Mouse (Mus musculus) ES-E14 (cell line): ENCODE data around the gene Hist1h3d. TPM values are rescaled to one million over a fixed set of nuclear protein-coding genes. Genes with fewer than 3 reads are reported as not detected.
"Not testable (repeated sequence)": the region's sequence is repeated elsewhere in the genome, so short reads cannot be mapped to it uniquely, and the experiment has no call there.

Experiments used
- DNase-seq: peaks from one replicate; pipeline ENCODE4 v3.0.0-alpha.2; 2013; ENCODE audit warnings: low read depth, low spot score
- H3K27ac ChIP-seq: 2 replicates; pipeline ENCODE4 v1.5.1; 2012; ENCODE audit warnings: low read depth, mild to moderate bottlenecking, low read length, moderate library complexity, mixed read lengths; ENCODE audit not compliant: poor library complexity, insufficient read depth, severe bottlenecking
- H3K36me3 ChIP-seq: 2 replicates; pipeline ENCODE4 v1.6.1; 2012; ENCODE audit warnings: mild to moderate bottlenecking, low read length, moderate library complexity, mixed read lengths; ENCODE audit not compliant: control insufficient read depth, poor library complexity, insufficient read depth, severe bottlenecking
- H3K4me1 ChIP-seq, 2 experiments: fragments of 150-350 bp in 1 of 2; sonication (generic) in 1 of 2; 2 replicates each; pipeline ENCODE4 v1.6.1; 2012; ENCODE audit warnings: low read length in 2 of 2, mild to moderate bottlenecking in 1 of 2, mixed read lengths in 1 of 2; ENCODE audit not compliant: control insufficient read depth in 2 of 2, insufficient read depth in 2 of 2, poor library complexity in 1 of 2
- H3K4me3 ChIP-seq, 2 experiments: fragments of 150-350 bp in 1 of 2; sonication (generic) in 1 of 2; 2 replicates each; pipeline ENCODE4 v1.5.1; 2012; ENCODE audit warnings: low read length in 2 of 2, low read depth in 1 of 2, mild to moderate bottlenecking in 1 of 2, mixed read lengths in 1 of 2; ENCODE audit not compliant: insufficient read depth in 1 of 2, poor library complexity in 1 of 2, severe bottlenecking in 1 of 2
- H3K9ac ChIP-seq: 2 replicates; pipeline ENCODE4 v1.6.1; 2012; ENCODE audit warnings: low read depth, mild to moderate bottlenecking, low read length, mixed read lengths; ENCODE audit not compliant: poor library complexity, insufficient read depth, severe bottlenecking
- H3K9me3 ChIP-seq: fragments of 150-350 bp; sonication (generic); 2 replicates; pipeline ENCODE4 v1.6.1; 2012; ENCODE audit warnings: low read depth, mild to moderate bottlenecking, low read length; ENCODE audit not compliant: control insufficient read depth, insufficient read depth
- CHD2 ChIP-seq: IDR thresholded peaks from 2 replicates; pipeline ENCODE4 v1.6.1; 2014; ENCODE audit warnings: mild to moderate bottlenecking, low read depth, low read length, inconsistent platforms
- HCFC1 ChIP-seq: IDR thresholded peaks from 2 replicates; pipeline ENCODE4 v1.6.1; 2012; ENCODE audit warnings: low read length, inconsistent platforms, borderline replicate concordance; ENCODE audit not compliant: insufficient read depth
- MAFK ChIP-seq: IDR thresholded peaks from 2 replicates; pipeline ENCODE4 v1.6.1; 2014; ENCODE audit warnings: mild to moderate bottlenecking, low read depth, low read length, inconsistent platforms; ENCODE audit not compliant: insufficient read depth
- ZC3H11A ChIP-seq: IDR thresholded peaks from 2 replicates; pipeline ENCODE4 v1.6.1; 2012; ENCODE audit warnings: low read depth, mild to moderate bottlenecking, inconsistent platforms, low read length, borderline replicate concordance
- ZNF384 ChIP-seq: IDR thresholded peaks from 2 replicates; pipeline ENCODE4 v1.6.1; 2012; ENCODE audit warnings: low read depth, low read length, inconsistent platforms
- in situ Hi-C, 2 experiments: fragments of 600-800 bp; cut with MboI; formaldehyde crosslinking; loops; one replicate each; pipeline ENCODE4 v1.15.1; 2025; ENCODE audit warnings: low sequenced_read_pairs in 2 of 2, inconsistent platforms in 1 of 2; ENCODE audit not compliant: unreplicated experiment in 2 of 2
- total RNA-seq: library from RNA; depleted of rRNA; stranded (reverse); fragments of 300-350 nt; gene quantifications from 2 replicates; pipeline ENCODE4 v1.2.3, GENCODE M21; 2012

Gene Hist1h3d
- total RNA-seq, 1 experiment: 103 TPM

- TF ChIP-seq CHD2 (peak; percentile 86), HCFC1 (0 out of 2 replicates have a peak, but pooled peaks have one; percentile 37)
- in situ Hi-C loops: loop anchor here in 1 of 2 experiments (25.0 kb wide), 1 partner anchor 1498 kb away; the partner anchor contains the start of genes Hist1h2ag, Hist1h2ah, Hist1h2bj and Hist1h2bk
These were observed 40.2 kb upstream of the Hist1h3d start, which contains the start of gene Hist1h3g for GRCm38 (mm10) chr13:23535137-23536075. Gene Hist1h3g, plus strand, starts transcription at chr13:23535422.

GRCm38 (mm10) chr13:23536076-23536822 is 39.3 kb upstream of the Hist1h3d start:
- in situ Hi-C loops: loop anchor here in 1 of 2 experiments (25.0 kb wide), 1 partner anchor 1499 kb away; the partner anchor contains the start of genes Hist1h2ag, Hist1h2ah, Hist1h2bj and Hist1h2bk
- no peaks in the 10 kb centered on the region for H3K36me3 ChIP-seq
- no peaks in the 10 kb centered on the region for H3K9me3 ChIP-seq
- H3K4me3 ChIP-seq: peak overlapping the region; percentile 64 to 79
- no peak for DNase-seq
- peak overlapping the region; percentile 60; the same call in 1 of the 2 replicates for H3K9ac ChIP-seq
- TF ChIP-seq HCFC1 (no peak), CHD2 (no peak), ZNF384 (no peak), MAFK (no peak), ZC3H11A (no peak)
- H3K27ac ChIP-seq: peak overlapping the region; percentile 87; the same call in 1 of the 2 replicates
- H3K4me1 ChIP-seq: peaks cover 0 to 2% of the 10 kb centered on the region in 2 experiments; a peak in 1 of 4 replicates

More at GRCm38 (mm10) chr13:23535137-23536075, 40.2 kb upstream of the Hist1h3d start, which contains the start of gene Hist1h3g:
- H3K36me3 ChIP-seq, H3K4me1 ChIP-seq, H3K9me3 ChIP-seq: not testable (repeated sequence)
- DNase-seq: peak; percentile 92
- peak within 1 kb of the TSS; percentile 72 to 79 for H3K4me3 ChIP-seq
- H3K27ac ChIP-seq: peak within 1 kb of the TSS; percentile 87
- H3K9ac ChIP-seq: peak within 1 kb of the TSS; percentile 92

- Histone ChIP-seq H3K36me3 (no peaks in the 10 kb centered on the region), H3K4me3 (peak overlapping the region; percentile 19 to 64; a peak in 2 of 4 replicates), H3K9ac (no peak overlapping the region; the same call in 1 of the 2 replicates), H3K9me3 (no peaks in the 10 kb centered on the region), H3K4me1 (no peaks in the 10 kb centered on the region), H3K27ac (no peak overlapping the region; the same call in 1 of the 2 replicates)
- no peak for DNase-seq
- in situ Hi-C loops: loop anchor here in 1 of 2 experiments (25.0 kb wide), 1 partner anchor 1500 kb away; the partner anchor contains the start of genes Hist1h2ag, Hist1h2ah, Hist1h2bj and Hist1h2bk
- TF ChIP-seq ZNF384 (no peak), MAFK (no peak), CHD2 (no peak), ZC3H11A (no peak), HCFC1 (no peak)
These were observed 38.4 kb upstream of the Hist1h3d start for GRCm38 (mm10) chr13:23537006-23537710.
